19 mouse cellular contexts compared by ENCODE assay signal in the genomic region with DNA sequence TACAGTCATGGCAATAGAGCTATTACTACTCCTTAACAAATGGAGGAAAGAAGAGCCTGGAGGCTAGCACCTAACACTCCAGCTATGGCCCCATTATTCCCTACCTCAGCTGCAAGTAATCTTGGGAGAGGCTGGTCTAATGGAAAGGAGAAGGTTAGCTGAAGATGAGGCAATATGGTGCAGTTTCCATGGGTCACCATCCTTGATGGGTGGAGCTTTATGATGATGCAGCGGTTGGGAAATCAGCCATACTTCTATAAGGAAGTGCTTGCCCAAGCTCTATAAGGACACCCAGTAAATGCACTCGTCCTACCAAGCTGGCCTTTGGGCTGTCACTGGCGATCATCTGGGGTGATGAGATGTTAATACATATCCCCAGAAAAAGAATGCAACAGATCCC.
"Had no signal": no experiment of that assay in that cellular context is flagged by ENCODE, and none has a peak within 500 bp of the region (broad histone marks: within the 10 kb centered on the region; RNA-seq: fewer than 3 reads in every experiment).

No protein-coding gene starts in this region.

- H3K36me3 ChIP-seq: midbrain, embryonic 10.5 days; midbrain, embryonic 12.5 days; neural tube, embryonic 13.5 days; neural tube, embryonic 15.5 days had no signal

- H3K9ac ChIP-seq: lung, embryonic 14.5 days; midbrain, embryonic 12.5 days; neural tube, embryonic 13.5 days; neural tube, embryonic 15.5 days had no signal

- ATAC-seq: midbrain, embryonic 16.5 days had no signal

- H3K27ac ChIP-seq: midbrain, embryonic 10.5 days; midbrain, embryonic 12.5 days; neural tube, embryonic 15.5 days had no signal

- H3K9me3 ChIP-seq: midbrain, embryonic 10.5 days; midbrain, embryonic 12.5 days; neural tube, embryonic 13.5 days; neural tube, embryonic 15.5 days had no signal

- H3K4me2 ChIP-seq: lung, embryonic 14.5 days; midbrain, embryonic 12.5 days; neural tube, embryonic 13.5 days; neural tube, embryonic 15.5 days had no signal

- H3K4me3 ChIP-seq: midbrain, embryonic 10.5 days; midbrain, embryonic 12.5 days; myocyte; neural tube, embryonic 13.5 days; neural tube, embryonic 15.5 days had no signal

- H3K4me1 ChIP-seq: midbrain, embryonic 12.5 days had no signal

- DNase-seq: lung, adult 18-20 months; lung, embryonic 14.5 days; lung, postnatal 10 days; lung, postnatal 4 days; midbrain, embryonic 14.5 days; retina, postnatal 1 day; right cerebral cortex, adult 18-20 months; right cerebral cortex, postnatal 25 days; right cerebral cortex, postnatal 4 days; spleen, adult 18-20 months; thymus, adult 2 months; thymus, postnatal 25 days; thymus, postnatal 4 days had no signal

- H3K27me3 ChIP-seq: neural tube, embryonic 13.5 days; neural tube, embryonic 15.5 days had no signal
